8 mouse cellular contexts compared by ENCODE assay signal in the genomic region with DNA sequence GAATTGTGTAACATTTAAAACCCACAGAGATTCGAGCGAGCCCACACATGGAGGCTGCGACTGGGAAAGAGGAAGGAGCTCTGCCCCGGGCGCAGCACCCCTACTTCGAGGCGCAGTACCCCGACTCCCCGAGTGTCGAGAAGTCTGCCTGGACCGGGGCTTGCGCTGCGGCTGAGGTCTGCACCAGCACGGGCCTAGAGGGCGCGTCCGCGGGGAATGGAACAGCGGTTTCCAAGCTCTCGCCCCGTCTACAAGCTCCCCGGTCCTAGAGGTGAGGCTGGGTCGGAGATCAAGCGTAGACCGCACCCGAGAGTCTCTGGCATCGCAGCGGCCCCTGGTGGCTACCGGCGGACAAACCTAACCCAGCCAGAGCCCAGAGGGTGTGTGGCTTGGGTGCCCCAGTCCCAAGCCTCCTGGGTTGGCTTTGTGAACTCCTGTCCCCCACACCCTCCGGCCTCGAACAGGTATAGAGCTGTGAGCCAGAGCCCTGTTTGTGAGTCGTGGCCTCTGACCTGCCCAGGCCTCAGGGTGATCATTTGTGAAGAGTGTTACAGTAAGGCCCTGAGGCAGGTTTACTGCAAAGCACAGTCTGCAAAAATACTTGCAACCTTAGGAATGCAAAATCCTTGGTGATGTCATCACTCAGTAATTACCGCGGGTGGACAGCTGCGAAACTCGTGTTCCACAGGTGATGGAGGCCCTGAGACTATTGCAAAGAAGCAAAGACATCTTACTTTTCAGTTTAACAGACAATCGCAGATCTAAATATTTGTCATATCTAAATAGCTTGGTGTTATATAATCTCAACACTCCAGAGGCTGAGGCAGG. TPM values are rescaled to one million over a fixed set of nuclear protein-coding genes. Genes with fewer than 3 reads are reported as not detected.
DNase-seq lines count a peak whose midpoint lies in the region; ATAC-seq lines count a peak whose summit lies in the region.

No protein-coding gene starts in this region.

- H3K36me3 ChIP-seq in embryonic facial prominence, embryonic 15.5 days, result no peaks in the 10 kb centered on the region
- H3K36me3 ChIP-seq in heart, embryonic 13.5 days, result no peaks in the 10 kb centered on the region
- H3K36me3 ChIP-seq in kidney, embryonic 16.5 days (ENCODE audit: insufficient read depth, low read length), result no peaks in the 10 kb centered on the region

- peak; percentile 82 for ATAC-seq in embryonic facial prominence, embryonic 15.5 days (ENCODE audit: insufficient number of reproducible peaks, low FRiP score, low TSS enrichment, low read depth)
- ATAC-seq in heart, embryonic 13.5 days (ENCODE audit: extremely low read depth, insufficient number of reproducible peaks, low FRiP score, low TSS enrichment), result peak; percentile 46; the same call in 1 of the 2 replicates
- peak; percentile 91 for ATAC-seq in kidney, embryonic 16.5 days (ENCODE audit: low FRiP score, low TSS enrichment)

- H3K4me3 ChIP-seq in embryonic facial prominence, embryonic 15.5 days (replicated peaks), result peak overlapping the region; percentile 36
- peak overlapping the region; percentile 49 for H3K4me3 ChIP-seq in heart, embryonic 13.5 days
- peak overlapping the region; percentile 37 for H3K4me3 ChIP-seq in kidney, embryonic 16.5 days (ENCODE audit: low read length)

- peak overlapping the region; percentile 63 for H3K4me2 ChIP-seq in embryonic facial prominence, embryonic 15.5 days (replicated peaks)
- H3K4me2 ChIP-seq in heart, embryonic 13.5 days, result peak overlapping the region; percentile 72
- H3K4me2 ChIP-seq in kidney, embryonic 16.5 days (replicated peaks; ENCODE audit: low read depth, low read length), result peak overlapping the region; percentile 54

- DNase-seq in CD4-positive, CD25-positive, alpha-beta regulatory T cell, adult 2 months (ENCODE audit: low read depth, low spot score), result peak; percentile 83
- DNase-seq in adrenal gland, postnatal 10 days, result peak; percentile 83
- DNase-seq in lung, postnatal 14 days, result peak; percentile 77
- peak; percentile 64 for DNase-seq in ovary, postnatal 36 days (ENCODE audit: low spot score)
- peak; percentile 67 for DNase-seq in urinary bladder, postnatal 14 days (ENCODE audit: low spot score)

- no peak overlapping the region for H3K27ac ChIP-seq in embryonic facial prominence, embryonic 15.5 days (replicated peaks)
- no peak overlapping the region for H3K27ac ChIP-seq in heart, embryonic 13.5 days (replicated peaks)
- H3K27ac ChIP-seq in kidney, embryonic 16.5 days (ENCODE audit: low read length), result no peak overlapping the region

- no peaks in the 10 kb centered on the region for H3K27me3 ChIP-seq in embryonic facial prominence, embryonic 15.5 days
- H3K27me3 ChIP-seq in heart, embryonic 13.5 days (replicated peaks), result peaks cover 11% of the 10 kb centered on the region; the same call in 1 of the 2 replicates
- H3K27me3 ChIP-seq in kidney, embryonic 16.5 days (ENCODE audit: insufficient read depth, low read length), result peaks cover 6% of the 10 kb centered on the region; the same call in 1 of the 2 replicates

- no peak overlapping the region for H3K9ac ChIP-seq in embryonic facial prominence, embryonic 15.5 days
- peak overlapping the region; percentile 72 for H3K9ac ChIP-seq in heart, embryonic 13.5 days
- H3K9ac ChIP-seq in kidney, embryonic 16.5 days (replicated peaks; ENCODE audit: low read length), result peak overlapping the region; percentile 22; the same call in 1 of the 2 replicates

- WGBS in embryonic facial prominence, embryonic 15.5 days, result 12% methylated on average over 38 of the region's 38 CpGs
- WGBS in heart, embryonic 13.5 days, result 12% methylated on average over 38 of the region's 38 CpGs
- WGBS in kidney, embryonic 16.5 days, result 13% methylated on average over 38 of the region's 38 CpGs

- H3K4me1 ChIP-seq in embryonic facial prominence, embryonic 15.5 days, result peaks cover 3% of the 10 kb centered on the region; the same call in 1 of the 2 replicates
- peaks cover 6% of the 10 kb centered on the region; the same call in 1 of the 2 replicates for H3K4me1 ChIP-seq in heart, embryonic 13.5 days
- H3K4me1 ChIP-seq in kidney, embryonic 16.5 days (ENCODE audit: insufficient read depth, low read length), result peaks cover 8% of the 10 kb centered on the region; the same call in 1 of the 2 replicates

- H3K9me3 ChIP-seq in embryonic facial prominence, embryonic 15.5 days (replicated peaks), result no peaks in the 10 kb centered on the region
- 0 out of 2 replicates have a peak, but pooled peaks cover 11% of the 10 kb centered on the region for H3K9me3 ChIP-seq in heart, embryonic 13.5 days
- H3K9me3 ChIP-seq in kidney, embryonic 16.5 days (ENCODE audit: low read length), result peaks cover 12% of the 10 kb centered on the region; the same call in 1 of the 2 replicates

RNA-seq across cellular contexts. Expression of a gene that starts 28.4 kb away (rescaled TPM):
- total RNA-seq in adrenal gland, postnatal 10 days (2021), result 1 to 10 TPM; 1.6 to 1.8 TPM
- 5.8 and 7.6 TPM in 2 replicates for polyA plus RNA-seq in embryonic facial prominence, embryonic 15.5 days (2015; fragmentation: Nextera tagmentation; extraction: Ambion mirVana)
- 3.5 and 4.3 TPM in 2 replicates for polyA plus RNA-seq in heart, embryonic 13.5 days (2015; fragmentation: Nextera tagmentation; extraction: Ambion mirVana)
- 13.5 and 14.6 TPM in 2 replicates for polyA plus RNA-seq in kidney, embryonic 16.5 days (2015; fragmentation: Nextera tagmentation; extraction: Ambion mirVana)

RNA-seq across cellular contexts. Expression of a gene that starts 38.6 kb away (rescaled TPM):
- not detected for total RNA-seq in adrenal gland, postnatal 10 days (2021)
- not detected in 2 replicates for polyA plus RNA-seq in embryonic facial prominence, embryonic 15.5 days (2015; fragmentation: Nextera tagmentation; extraction: Ambion mirVana)
- not detected in 2 replicates for polyA plus RNA-seq in heart, embryonic 13.5 days (2015; fragmentation: Nextera tagmentation; extraction: Ambion mirVana)
- polyA plus RNA-seq in kidney, embryonic 16.5 days (2015; fragmentation: Nextera tagmentation; extraction: Ambion mirVana), result not detected in 2 replicates
